Mouse (Mus musculus) liver, adult 2 months (tissue): ENCODE measurements around the gene Lsm2.

ENCODE experiments used
- CTCF ChIP-seq: fragments of 200-500 bp; IDR thresholded peaks from 2 replicates; pipeline ENCODE4 v1.5.1; 2011; ENCODE audit warnings: low read depth, low read length, control low read depth
- POLR2A ChIP-seq: fragments of 200-500 bp; IDR thresholded peaks from 2 replicates; pipeline ENCODE4 v1.6.1; 2011; ENCODE audit warnings: low read length, control low read depth; ENCODE audit not compliant: insufficient read depth; ENCODE audit errors: extremely low read depth

GRCm38 (mm10) chr17:34952378-34953040, 29.2 kb upstream of the Lsm2 start:
- TF ChIP-seq CTCF (peak; percentile 52; the same call in 1 of the 2 replicates), POLR2A (peak; percentile 96)
